Mouse (Mus musculus) G1E (cell line): ENCODE results near the gene Kif3c.

Source experiments
- CTCF ChIP-seq: IDR thresholded peaks from 2 replicates; pipeline ENCODE4 v1.5.1; 2012; ENCODE audit warnings: low read depth, low read length, inconsistent platforms, mixed read lengths
- GATA1 ChIP-seq: IDR thresholded peaks from 2 replicates; pipeline ENCODE4 v1.6.1; 2012; ENCODE audit warnings: borderline replicate concordance, low read length, inconsistent platforms, mixed read lengths
- TAL1 ChIP-seq: conservative IDR thresholded peaks from 2 replicates; pipeline ENCODE4 v1.6.1; 2012; ENCODE audit warnings: low read depth, low read length, inconsistent platforms, mixed read lengths

DNA sequence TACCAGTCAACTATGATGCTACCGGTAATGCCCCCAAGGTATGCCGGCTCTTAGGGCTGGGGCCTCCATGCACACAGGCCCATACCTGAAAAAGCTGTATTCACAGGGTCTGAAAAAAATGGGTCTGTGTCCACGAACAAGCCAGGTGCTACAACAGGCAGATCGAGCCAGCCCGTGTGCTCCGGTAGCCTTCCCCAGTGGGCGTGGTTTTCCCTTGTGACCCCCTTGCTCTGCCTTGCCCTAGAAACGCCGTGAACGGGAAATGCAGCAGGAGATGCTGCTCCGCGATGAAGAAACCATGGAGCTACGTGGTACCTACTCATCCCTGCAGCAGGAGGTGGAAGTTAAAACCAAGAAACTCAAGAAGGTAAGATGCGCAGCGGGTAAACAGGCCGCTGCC lies 23.0 kb downstream of the Kif3c start:
- TF ChIP-seq CTCF (no peak), GATA1 (no peak), TAL1 (no peak)
